8 mouse cellular contexts compared by ENCODE assay signal in genomic region chr12:3364508-3365448, GRCm38 (mm10). TPM values are rescaled to one million over a fixed set of nuclear protein-coding genes. Genes with fewer than 3 reads are reported as not detected.
DNase-seq lines count a peak whose midpoint lies in the region; ATAC-seq and TF ChIP-seq lines count a peak whose summit lies in the region.

Gene Kif3c (plus strand): TSS chr12:3365132.

- 14% methylated on average over 39 of the region's 48 CpGs for WGBS in macrophage (ENCODE audit: missing documents)

- H3K27ac ChIP-seq in left cerebral cortex, adult 2 months, result peak within 1 kb of the TSS; percentile 97
- peak within 1 kb of the TSS; percentile 25; the same call in 1 of the 2 replicates for H3K27ac ChIP-seq in macrophage

- intact Hi-C loops in left cerebral cortex, adult 2 months (cut with DNase I), result loop anchor here (2.0 kb wide), 3 partner anchors 56 to 130 kb away; partner anchors contain the start of genes Asxl2 and Rab10

- no peaks in the 10 kb centered on the region; the same call in 1 of the 2 replicates for H3K36me3 ChIP-seq in macrophage (ENCODE audit: inconsistent target)

- TF ChIP-seq CTCF in left cerebral cortex, adult 2 months (IDR thresholded peaks at IDR 0.05), result no peak

- peak within 1 kb of the TSS; percentile 94 for H3K4me3 ChIP-seq in left cerebral cortex, adult 2 months
- peak within 1 kb of the TSS; percentile 79 for H3K4me3 ChIP-seq in macrophage (ENCODE audit: inconsistent target)

- no peaks in the 10 kb centered on the region; the same call in 1 of the 2 replicates for H3K79me2 ChIP-seq in macrophage (ENCODE audit: inconsistent target)

- DNase-seq in T-cell, adult 2 months (ENCODE audit: low spot score), result peak; percentile 64
- peak in 1 of 2 experiments; percentile 35 for DNase-seq in gastrocnemius, adult 8-10 months (ENCODE audit: low spot score in 2 of 2)
- peak; percentile 28 for DNase-seq in hindlimb bud, embryonic 11.5 days (ENCODE audit: extremely low spot score, low read depth, low spot score)
- DNase-seq in left cerebral cortex, adult 2 months (ENCODE audit: extremely low spot score in 1 of 2, low spot score in 2 of 2), result peak; percentile 83 to 88
- peak; percentile 92 for DNase-seq in right cerebral cortex, adult 18-20 months
- DNase-seq in urinary bladder, postnatal 36 days (ENCODE audit: low spot score in 2 of 2), result peak; percentile 59 to 65

- ATAC-seq in common myeloid progenitor, adult 5-6 weeks (replicated peaks; ENCODE audit: low read depth, poor library complexity, severe bottlenecking), result peak; percentile 76

RNA-seq across cellular contexts. Expression of gene Kif3c, which starts in this region (rescaled TPM):
- total RNA-seq in common myeloid progenitor, adult 5-6 weeks (2017), result 2.7 and 6.4 TPM in 2 replicates
- 10 to 100 TPM; 27.2 to 48.0 (median 33.1) TPM for total RNA-seq in gastrocnemius, adult 8-10 months (2022)
- total RNA-seq in left cerebral cortex, adult 2 months (2021), result 100 to 1,000 TPM; 188 TPM
- total RNA-seq in macrophage (2018; cell fraction: chromatin; rRNA removed), result 100 to 1,000 TPM in 6 of 26 experiments, 10 to 100 TPM in 17, 1 to 10 TPM in 3; 7.0 to 251 (median 56.0) TPM
- 10 to 100 TPM in 14 of 26 experiments, 1 to 10 TPM in 12; 8.8 to 42.4 (median 15.7) TPM for total RNA-seq in macrophage (2018; cell fraction: cytosol; rRNA removed)
- 100 to 1,000 TPM in 1 of 26 experiments, 10 to 100 TPM in 22, 1 to 10 TPM in 3; 6.1 to 117 (median 44.0) TPM for total RNA-seq in macrophage (2018; cell fraction: nucleus; rRNA removed)
- 3.7 to 7.5 TPM (median 5.0 TPM) in 3 replicates for polyA plus RNA-seq in macrophage (2018)
